Mouse (Mus musculus) CH12.LX (cell line): ENCODE results near the gene Sh3bp2. TPM values are rescaled to one million over a fixed set of nuclear protein-coding genes. Genes with fewer than 3 reads are reported as not detected.

Experiments used
- DNase-seq: peaks from one replicate; pipeline ENCODE4 v3.0.0-alpha.2; 2013; ENCODE audit errors: extremely low read depth
- H3K27ac ChIP-seq: 2 replicates; pipeline ENCODE4 v1.5.1; 2012; ENCODE audit warnings: low read depth, mild to moderate bottlenecking, control low read depth, moderate library complexity; ENCODE audit not compliant: insufficient read depth
- H3K27me3 ChIP-seq: replicated peaks from 2 replicates; pipeline ENCODE3; 2012; ENCODE audit warnings: inconsistent platforms
- H3K36me3 ChIP-seq, 2 experiments: replicated peaks in 1 of 2; 2 replicates each; pipeline versions ENCODE3 to v1.6.1; 2012; ENCODE audit warnings: inconsistent platforms in 1 of 2, low read length in 1 of 2, mild to moderate bottlenecking in 1 of 2, mixed read lengths in 1 of 2, moderate library complexity in 1 of 2; ENCODE audit not compliant: control insufficient read depth in 1 of 2, insufficient read depth in 1 of 2
- H3K4me1 ChIP-seq, 2 experiments: 2 replicates each; pipeline ENCODE4 v1.6.1; 2012; ENCODE audit warnings: inconsistent platforms in 1 of 2, moderate library complexity in 1 of 2; ENCODE audit not compliant: insufficient read depth in 2 of 2, control insufficient read depth in 1 of 2
- H3K4me2 ChIP-seq: 2 replicates; pipeline ENCODE4 v1.6.1; 2012; ENCODE audit warnings: low read depth, mild to moderate bottlenecking, control low read depth; ENCODE audit not compliant: poor library complexity, insufficient read depth, severe bottlenecking
- H3K4me3 ChIP-seq, 3 experiments: fragments of 150-350 bp in 1 of 3; sonication (generic) in 1 of 3; replicated peaks in 1 of 3; 2 replicates each; pipeline versions ENCODE3 to v1.5.1; 2011 to 2012; ENCODE audit warnings: low read depth in 2 of 3, low read length in 2 of 3, mild to moderate bottlenecking in 2 of 3, moderate library complexity in 2 of 3, control low read depth in 1 of 3, improper control_type of control experiment in 1 of 3, inconsistent platforms in 1 of 3, mixed read lengths in 1 of 3; ENCODE audit not compliant: poor library complexity in 1 of 3
- H3K79me2 ChIP-seq: replicated peaks from 2 replicates; pipeline ENCODE4 v1.6.1; 2012; ENCODE audit warnings: mild to moderate bottlenecking, moderate library complexity; ENCODE audit not compliant: control insufficient read depth, poor library complexity, insufficient read depth, severe bottlenecking; ENCODE audit errors: extremely low read depth
- H3K9ac ChIP-seq: 2 replicates; pipeline ENCODE4 v1.6.1; 2012; ENCODE audit warnings: low read depth, mild to moderate bottlenecking, control low read depth, moderate library complexity; ENCODE audit not compliant: insufficient read depth
- H3K9me3 ChIP-seq: replicated peaks from 2 replicates; pipeline ENCODE3; 2012; ENCODE audit warnings: low read length, inconsistent platforms, mixed read lengths
- CTCF ChIP-seq, 2 experiments: IDR thresholded peaks in 1 of 2; conservative IDR thresholded peaks in 1 of 2; 2 replicates each; pipeline ENCODE4 v1.5.1; 2011 to 2012; ENCODE audit warnings: low read depth in 2 of 2, low read length in 2 of 2, improper control_type of control experiment in 1 of 2, inconsistent platforms in 1 of 2, mild to moderate bottlenecking in 1 of 2, moderate library complexity in 1 of 2
- E2F4 ChIP-seq: IDR thresholded peaks from 2 replicates; pipeline ENCODE4 v1.6.1; 2011; ENCODE audit warnings: low read depth, low read length, improper control_type of control experiment; ENCODE audit not compliant: insufficient replicate concordance
- HCFC1 ChIP-seq: IDR thresholded peaks from 2 replicates; pipeline ENCODE4 v1.6.1; 2012; ENCODE audit warnings: low read depth, mild to moderate bottlenecking, inconsistent platforms, low read length, improper control_type of control experiment
- JUND ChIP-seq: conservative IDR thresholded peaks from 2 replicates; pipeline ENCODE4 v1.6.1; 2011; ENCODE audit warnings: low read depth, low read length, improper control_type of control experiment
- MYC ChIP-seq: IDR thresholded peaks from 2 replicates; pipeline ENCODE4 v1.6.1; 2011; ENCODE audit warnings: low read depth, mild to moderate bottlenecking, improper control_type of control experiment, low read length
- NELFE ChIP-seq: IDR thresholded peaks from 2 replicates; pipeline ENCODE4 v1.6.1; 2011; ENCODE audit warnings: low read depth, low read length, improper control_type of control experiment
- PAX5 ChIP-seq: IDR thresholded peaks from 2 replicates; pipeline ENCODE4 v1.6.1; 2012; ENCODE audit warnings: low read length, inconsistent platforms, mixed read lengths
- POLR2A ChIP-seq: IDR thresholded peaks from 2 replicates; pipeline ENCODE4 v1.6.1; 2011; ENCODE audit warnings: low read depth, mild to moderate bottlenecking, improper control_type of control experiment, low read length
- SMC3 ChIP-seq: IDR thresholded peaks from 2 replicates; pipeline ENCODE4 v1.6.1; 2011; ENCODE audit warnings: low read depth, low read length, improper control_type of control experiment
- ZMIZ1 ChIP-seq: IDR thresholded peaks from 2 replicates; pipeline ENCODE4 v1.6.1; 2012; ENCODE audit warnings: low read depth, mild to moderate bottlenecking, inconsistent platforms, low read length, improper control_type of control experiment
- dilution Hi-C: fragments of 300-500 bp; cut with MboI; formaldehyde crosslinking; loops from 2 replicates; pipeline ENCODE4 v1.14.3; 2020; ENCODE audit warnings: low sequenced_read_pairs; ENCODE audit not compliant: extremely low pct_unique_long_range_greater_than_20kb, extremely low pct_ligation_motif_present
- in situ Hi-C: fragments of 300-500 bp; cut with MboI; formaldehyde crosslinking; loops from 3 replicates; pipeline ENCODE4 v1.14.3; 2019; ENCODE audit warnings: low sequenced_read_pairs, low pct_ligation_motif_present, low pct_unique_long_range_greater_than_20kb, mixed read lengths
- polyA plus RNA-seq: library from polyadenylated mRNA; unstranded; fragments of >175 nt; gene quantifications from 2 replicates; pipeline ENCODE4 v1.2.1, GENCODE M21; 2012; ENCODE audit warnings: low read depth; ENCODE audit not compliant: insufficient read length
- total RNA-seq, 2 experiments: library from RNA; depleted of rRNA; stranded (reverse); fragments of 300-350 nt in 1 of 2; fragments of >200 nt in 1 of 2; gene quantifications; 2 replicates each; pipeline ENCODE4 v1.2.3; 2012 to 2014

Gene Sh3bp2
- total and polyA plus RNA-seq, 3 experiments = 5.8 to 10.5 (median 7.3) TPM

GRCm38 (mm10) chr5:34585216-34585615, 59.6 kb downstream of the Sh3bp2 start:
- 0 out of 2 replicates have a peak, but pooled peaks cover 4% of the 10 kb centered on the region for H3K79me2 ChIP-seq

GRCm38 (mm10) chr5:34587881-34588280, 62.2 kb downstream of the Sh3bp2 start:
- peaks cover 0 to 5% of the 10 kb centered on the region in 2 experiments for H3K36me3 ChIP-seq
- no peaks in the 10 kb centered on the region for H3K9me3 ChIP-seq
- no peak overlapping the region for H3K27ac ChIP-seq
- H3K4me2 ChIP-seq = no peak overlapping the region
- dilution Hi-C loops = no loop called here
- H3K27me3 ChIP-seq = no peaks in the 10 kb centered on the region
- no peak for TF ChIP-seq SMC3
- TF ChIP-seq CTCF (conservative IDR thresholded peaks at IDR 0.05 in 1 of 2, IDR thresholded peaks at IDR 0.05 in 1 of 2; ENCODE audit: low read depth in 2 of 2, low read length in 2 of 2) = no peak
- no peak for TF ChIP-seq E2F4
- no peak for TF ChIP-seq PAX5
- no peak for TF ChIP-seq POLR2A
- TF ChIP-seq ZMIZ1 = no peak
- no peak for TF ChIP-seq JUND
- no peak for TF ChIP-seq NELFE
- no peak for DNase-seq
- in situ Hi-C loops = no loop called here
- no peaks in the 10 kb centered on the region for H3K4me1 ChIP-seq
- no peak overlapping the region for H3K9ac ChIP-seq
- H3K4me3 ChIP-seq = no peak overlapping the region
- 0 out of 2 replicates have a peak, but pooled peaks cover 4% of the 10 kb centered on the region for H3K79me2 ChIP-seq

More at GRCm38 (mm10) chr5:34585216-34585615, 59.6 kb downstream of the Sh3bp2 start:
- H3K4me1 ChIP-seq = no peaks in the 10 kb centered on the region
- no peak overlapping the region for H3K27ac ChIP-seq
- no peaks in the 10 kb centered on the region for H3K9me3 ChIP-seq
- in situ Hi-C loops (no loop called here), dilution Hi-C loops (no loop called here)
- H3K4me2 ChIP-seq = no peak overlapping the region
- no peak for DNase-seq
- no peak overlapping the region for H3K4me3 ChIP-seq
- TF ChIP-seq HCFC1 = no peak
- TF ChIP-seq MYC = no peak
- TF ChIP-seq POLR2A = no peak
- no peaks in the 10 kb centered on the region for H3K27me3 ChIP-seq
- H3K9ac ChIP-seq = no peak overlapping the region
- H3K36me3 ChIP-seq = peaks cover 0 to 4% of the 10 kb centered on the region in 2 experiments

GRCm38 (mm10) chr5:34590059-34590458, 64.4 kb downstream of the Sh3bp2 start:
- dilution Hi-C loops = no loop called here

More at GRCm38 (mm10) chr5:34590059-34590458, 64.4 kb downstream of the Sh3bp2 start:
- H3K4me3 ChIP-seq = no peak overlapping the region
- H3K9me3 ChIP-seq = no peaks in the 10 kb centered on the region
- no peak overlapping the region for H3K9ac ChIP-seq
- H3K79me2 ChIP-seq = no peaks in the 10 kb centered on the region
- H3K4me2 ChIP-seq = no peak overlapping the region
- peaks cover 0 to 5% of the 10 kb centered on the region in 2 experiments for H3K36me3 ChIP-seq
- H3K27me3 ChIP-seq = no peaks in the 10 kb centered on the region
- TF ChIP-seq CTCF (conservative IDR thresholded peaks at IDR 0.05 in 1 of 2, IDR thresholded peaks at IDR 0.05 in 1 of 2; ENCODE audit: low read depth in 2 of 2, low read length in 2 of 2) = no peak
- in situ Hi-C loops = no loop called here
- DNase-seq = no peak
- H3K4me1 ChIP-seq = no peaks in the 10 kb centered on the region
- no peak overlapping the region for H3K27ac ChIP-seq
